Mouse (Mus musculus): ENCODE data around the gene Il16.

Gene Il16

GRCm38 (mm10) chr7:83599913-83600286 is 145.6 kb downstream of the Il16 start:
- peak; percentile 42 for DNase-seq

- DNase-seq, result no peak
Observed at GRCm38 (mm10) chr7:83598997-83599912, 146.3 kb downstream of the Il16 start.

GRCm38 (mm10) chr7:83597063-83597462 is 148.5 kb downstream of the Il16 start:
- no peak for DNase-seq

- DNase-seq, result no peak
Observed at GRCm38 (mm10) chr7:83594056-83594455, 151.5 kb downstream of the Il16 start.

Measured in kidney, adult 9 months (tissue).